Mouse (Mus musculus) C2C12 (cell line): ENCODE results near the gene Pole4.

ENCODE experiments used
- CEBPB ChIP-seq: IDR thresholded peaks from one replicate; pipeline ENCODE4 v1.6.1; 2011; ENCODE audit warnings: low read depth, mild to moderate bottlenecking, control low read depth, moderate library complexity
- CTCF ChIP-seq: IDR thresholded peaks from one replicate; pipeline ENCODE4 v1.5.1; 2011; ENCODE audit not compliant: control insufficient read depth, insufficient read depth, insufficient read length
- MAX ChIP-seq: IDR thresholded peaks from one replicate; pipeline ENCODE4 v1.6.1; 2011; ENCODE audit warnings: mild to moderate bottlenecking, control low read depth
- MYOD1 ChIP-seq: IDR thresholded peaks from one replicate; pipeline ENCODE4 v1.6.1; 2011; ENCODE audit warnings: low read depth; ENCODE audit not compliant: control insufficient read depth, insufficient read length
- USF1 ChIP-seq: IDR thresholded peaks from one replicate; pipeline ENCODE4 v1.6.1; 2011; ENCODE audit warnings: low read depth, mild to moderate bottlenecking, control low read depth, moderate library complexity

DNA sequence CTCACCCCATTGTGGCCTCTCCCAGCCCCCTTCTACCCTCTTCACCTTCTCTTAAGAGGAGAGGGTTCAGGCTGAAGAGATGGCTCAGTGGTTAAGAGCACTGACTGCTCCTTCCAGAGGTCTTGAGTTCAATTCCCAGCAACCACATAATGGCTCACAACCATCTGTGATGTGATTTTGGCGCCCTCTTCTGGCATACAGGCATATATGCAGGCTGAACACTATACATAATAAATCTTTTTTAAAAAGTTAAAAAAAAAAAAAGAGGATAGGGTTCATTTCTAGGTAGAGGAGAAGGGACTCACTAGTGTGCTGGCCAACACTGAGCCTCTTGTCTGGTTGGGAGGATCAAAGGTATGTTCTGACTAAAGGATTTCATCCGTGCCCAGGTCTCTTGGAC is 44.9 kb upstream of the Pole4 start:
- no peak for TF ChIP-seq MAX
- TF ChIP-seq CTCF, result no peak
- no peak for TF ChIP-seq MYOD1
- TF ChIP-seq CEBPB, result no peak
- no peak for TF ChIP-seq USF1
